Mouse (Mus musculus) heart, embryonic 11.5 days (tissue): ENCODE measurements around the gene Gpr142. TPM values are rescaled to one million over a fixed set of nuclear protein-coding genes. Genes with fewer than 3 reads are reported as not detected.

Experiments used
- ATAC-seq: fragments of 200-750 bp; cut with Nextera tagmentation; replicated peaks from 2 replicates; pipeline ENCODE4 v1.8.0; 2017; ENCODE audit warnings: moderate library complexity; ENCODE audit not compliant: insufficient number of reproducible peaks, low FRiP score, low TSS enrichment
- H3K27ac ChIP-seq: fragments of 300-500 bp; sonication (generic); 2 replicates; pipeline ENCODE4 v1.5.1; 2014; ENCODE audit warnings: mild to moderate bottlenecking, low read depth, low read length
- H3K27me3 ChIP-seq: fragments of 300-500 bp; sonication (generic); 2 replicates; pipeline ENCODE4 v1.6.1; 2014; ENCODE audit warnings: mild to moderate bottlenecking, low read length, mixed read lengths; ENCODE audit not compliant: control insufficient read depth, insufficient read depth
- H3K36me3 ChIP-seq: fragments of 300-500 bp; sonication (generic); 2 replicates; pipeline ENCODE4 v1.6.1; 2014; ENCODE audit warnings: mild to moderate bottlenecking, low read length, moderate library complexity, mixed read lengths; ENCODE audit not compliant: control insufficient read depth, insufficient read depth
- H3K4me1 ChIP-seq: fragments of 300-500 bp; sonication (generic); 2 replicates; pipeline ENCODE4 v1.6.1; 2014; ENCODE audit warnings: low read length; ENCODE audit not compliant: control insufficient read depth, insufficient read depth
- H3K4me2 ChIP-seq: fragments of 300-500 bp; sonication (generic); 2 replicates; pipeline ENCODE4 v1.6.1; 2014; ENCODE audit warnings: mild to moderate bottlenecking, moderate library complexity
- H3K4me3 ChIP-seq: fragments of 300-500 bp; sonication (generic); 2 replicates; pipeline ENCODE4 v1.5.1; 2014; ENCODE audit warnings: low read depth, low read length
- H3K9ac ChIP-seq: fragments of 300-500 bp; sonication (generic); 2 replicates; pipeline ENCODE4 v1.6.1; 2014; ENCODE audit warnings: mild to moderate bottlenecking, low read depth, low read length, moderate library complexity
- H3K9me3 ChIP-seq: fragments of 300-500 bp; sonication (generic); replicated peaks from 2 replicates; pipeline ENCODE4 v1.6.1; 2016; ENCODE audit warnings: low read length; ENCODE audit not compliant: control insufficient read depth
- WGBS: fragments of 180-500 bp; shearing (Covaris S2); extraction: QIAGEN DNeasy Blood & Tissue Kit; methylation state at CpG from one replicate; pipeline ENCODE4 v1.1.7; 2014; ENCODE audit not compliant: insufficient replicate concordance; 5-methylcytosine and 5-hydroxymethylcytosine counted together
- polyA plus RNA-seq: library from polyadenylated mRNA; unstranded; fragments of >200 nt; fragmentation: Nextera tagmentation; extraction: Ambion mirVana; gene quantifications from 2 replicates; pipeline ENCODE4 v1.2.1, GENCODE M21; 2014

Gpr142 gene
- polyA plus RNA-seq = 0.27 TPM in 1 of 2 replicates, not detected in the other

- no peaks in the 10 kb centered on the region for H3K36me3 ChIP-seq
- 74% methylated on average over 3 of the region's 3 CpGs for WGBS
- no peak within 1 kb of the TSS for H3K27ac ChIP-seq
- peaks cover 13% of the 10 kb centered on the region for H3K27me3 ChIP-seq
- H3K4me1 ChIP-seq = peaks cover 8% of the 10 kb centered on the region; the same call in 1 of the 2 replicates
- H3K9ac ChIP-seq = no peak within 1 kb of the TSS
- no peak within 1 kb of the TSS for H3K4me2 ChIP-seq
- no peaks in the 10 kb centered on the region for H3K9me3 ChIP-seq
- ATAC-seq = no peak
- no peak within 1 kb of the TSS for H3K4me3 ChIP-seq
Observed at GRCm38 (mm10) chr11:114798624-114799023, at the start of gene Gpr142. Gene Gpr142 (plus strand): TSS chr11:114798924.

- H3K4me2 ChIP-seq = peak within 1 kb of the TSS; percentile 90
- H3K27me3 ChIP-seq = peaks cover 29% of the 10 kb centered on the region
- H3K4me3 ChIP-seq = peak within 1 kb of the TSS; percentile 48
- WGBS = 3% methylated on average over 45 of the region's 51 CpGs
- peak within 1 kb of the TSS; percentile 44; the same call in 1 of the 2 replicates for H3K9ac ChIP-seq
- H3K9me3 ChIP-seq = no peaks in the 10 kb centered on the region
- peak; percentile 81 for ATAC-seq
- H3K4me1 ChIP-seq = 0 out of 2 replicates have a peak, but pooled peaks cover 4% of the 10 kb centered on the region
- no peak within 1 kb of the TSS for H3K27ac ChIP-seq
- no peaks in the 10 kb centered on the region for H3K36me3 ChIP-seq
Observed at GRCm38 (mm10) chr11:114764820-114765818, 33.6 kb upstream of the Gpr142 start, which contains the start of gene Kif19a. Gene Kif19a (plus strand): TSS chr11:114765388.

- H3K4me3 ChIP-seq = no peak overlapping the region
- 57% methylated on average over 6 of the region's 6 CpGs for WGBS
Observed at GRCm38 (mm10) chr11:114769911-114770310, 28.8 kb upstream of the Gpr142 start.

GRCm38 (mm10) chr11:114771896-114772295 lies 26.8 kb upstream of the Gpr142 start:
- Histone ChIP-seq H3K27me3 (peaks cover 12% of the 10 kb centered on the region), H3K36me3 (no peaks in the 10 kb centered on the region), H3K4me3 (no peak overlapping the region), H3K27ac (no peak overlapping the region), H3K9ac (no peak overlapping the region), H3K4me2 (no peak overlapping the region), H3K9me3 (no peaks in the 10 kb centered on the region), H3K4me1 (no peaks in the 10 kb centered on the region)
- ATAC-seq = no peak
- 63% methylated on average over 2 of the region's 2 CpGs for WGBS

More at GRCm38 (mm10) chr11:114769911-114770310, 28.8 kb upstream of the Gpr142 start:
- no peak overlapping the region for H3K9ac ChIP-seq
- no peak overlapping the region for H3K27ac ChIP-seq
- 0 out of 2 replicates have a peak, but pooled peaks cover 4% of the 10 kb centered on the region for H3K4me1 ChIP-seq
- H3K4me2 ChIP-seq = no peak overlapping the region
- H3K27me3 ChIP-seq = peaks cover 21% of the 10 kb centered on the region
- H3K9me3 ChIP-seq = no peaks in the 10 kb centered on the region
- no peak for ATAC-seq
- no peaks in the 10 kb centered on the region for H3K36me3 ChIP-seq

- H3K27ac ChIP-seq = no peak overlapping the region
- no peak overlapping the region for H3K4me3 ChIP-seq
- peaks cover 8% of the 10 kb centered on the region; the same call in 1 of the 2 replicates for H3K4me1 ChIP-seq
- H3K4me2 ChIP-seq = no peak overlapping the region
- no peak for ATAC-seq
- no peaks in the 10 kb centered on the region for H3K9me3 ChIP-seq
- 26% methylated on average over 9 of the region's 9 CpGs for WGBS
- H3K9ac ChIP-seq = no peak overlapping the region
- peaks cover 59% of the 10 kb centered on the region for H3K27me3 ChIP-seq
- no peaks in the 10 kb centered on the region for H3K36me3 ChIP-seq
Observed at GRCm38 (mm10) chr11:114780076-114780475, 18.6 kb upstream of the Gpr142 start.

- H3K27ac ChIP-seq = no peak overlapping the region
- H3K27me3 ChIP-seq = peaks cover 91% of the 10 kb centered on the region
- peak overlapping the region; percentile 39 for H3K4me3 ChIP-seq
- ATAC-seq = no peak
- H3K9ac ChIP-seq = no peak overlapping the region
- no peaks in the 10 kb centered on the region for H3K36me3 ChIP-seq
- H3K4me2 ChIP-seq = peak overlapping the region; percentile 67
- H3K9me3 ChIP-seq = no peaks in the 10 kb centered on the region
- WGBS = 44% methylated on average over 10 of the region's 10 CpGs
- no peaks in the 10 kb centered on the region; the same call in 1 of the 2 replicates for H3K4me1 ChIP-seq
Observed at GRCm38 (mm10) chr11:114785892-114786291, 12.8 kb upstream of the Gpr142 start.

- ATAC-seq = no peak
- H3K27ac ChIP-seq = no peak overlapping the region
- peak overlapping the region; percentile 67 for H3K4me2 ChIP-seq
- H3K9ac ChIP-seq = no peak overlapping the region
- WGBS = 1% methylated on average over 43 of the region's 43 CpGs
- H3K4me1 ChIP-seq = peaks cover 1% of the 10 kb centered on the region; the same call in 1 of the 2 replicates
- no peaks in the 10 kb centered on the region for H3K36me3 ChIP-seq
- peak overlapping the region; percentile 39 for H3K4me3 ChIP-seq
- H3K27me3 ChIP-seq = peaks cover 92% of the 10 kb centered on the region
- no peaks in the 10 kb centered on the region for H3K9me3 ChIP-seq
Observed at GRCm38 (mm10) chr11:114786326-114786725, 12.4 kb upstream of the Gpr142 start.

- no peak for ATAC-seq
- Histone ChIP-seq H3K4me3 (no peak overlapping the region), H3K36me3 (no peaks in the 10 kb centered on the region), H3K4me1 (peaks cover 9% of the 10 kb centered on the region; the same call in 1 of the 2 replicates), H3K27me3 (peaks cover 95% of the 10 kb centered on the region), H3K27ac (no peak overlapping the region), H3K9ac (no peak overlapping the region), H3K4me2 (no peak overlapping the region), H3K9me3 (no peaks in the 10 kb centered on the region)
- WGBS = 73% methylated on average over 3 of the region's 3 CpGs
Observed at GRCm38 (mm10) chr11:114787611-114788010, 11.1 kb upstream of the Gpr142 start.
